Mouse (Mus musculus) midbrain, embryonic 16.5 days (tissue): Measurements from ENCODE around the gene Apod. TPM values are rescaled to one million over a fixed set of nuclear protein-coding genes. Genes with fewer than 3 reads are reported as not detected.

Experiments
- ATAC-seq: fragments of 200-750 bp; cut with Nextera tagmentation; 2 replicates; pipeline ENCODE4 v1.8.0; 2017; ENCODE audit warnings: moderate TSS enrichment
- H3K27ac ChIP-seq: fragments of 300-500 bp; sonication (generic); 2 replicates; pipeline ENCODE4 v1.5.1; 2014; ENCODE audit warnings: mild to moderate bottlenecking, low read length, mixed read lengths
- H3K27me3 ChIP-seq: fragments of 300-500 bp; sonication (generic); 2 replicates; pipeline ENCODE4 v1.6.1; 2014; ENCODE audit warnings: low read depth, low read length, mixed read lengths; ENCODE audit not compliant: control insufficient read depth, insufficient read depth
- H3K36me3 ChIP-seq: fragments of 300-500 bp; sonication (generic); 2 replicates; pipeline ENCODE4 v1.6.1; 2014; ENCODE audit warnings: mild to moderate bottlenecking, low read length, moderate library complexity, mixed read lengths; ENCODE audit not compliant: control insufficient read depth, insufficient read depth
- H3K4me1 ChIP-seq: fragments of 300-500 bp; sonication (generic); 2 replicates; pipeline ENCODE4 v1.6.1; 2014; ENCODE audit warnings: mild to moderate bottlenecking, low read length, mixed read lengths; ENCODE audit not compliant: control insufficient read depth, insufficient read depth
- H3K4me2 ChIP-seq: fragments of 300-500 bp; sonication (generic); 2 replicates; pipeline ENCODE4 v1.6.1; 2014; ENCODE audit warnings: mild to moderate bottlenecking, low read length, mixed read lengths
- H3K4me3 ChIP-seq: fragments of 300-500 bp; sonication (generic); 2 replicates; pipeline ENCODE4 v1.5.1; 2014; ENCODE audit warnings: low read depth, mild to moderate bottlenecking, low read length, moderate library complexity, mixed read lengths
- H3K9ac ChIP-seq: fragments of 300-500 bp; sonication (generic); 2 replicates; pipeline ENCODE4 v1.6.1; 2014; ENCODE audit warnings: low read depth, low read length, mixed read lengths
- H3K9me3 ChIP-seq: fragments of 300-500 bp; sonication (generic); replicated peaks from 2 replicates; pipeline ENCODE4 v1.6.1; 2014; ENCODE audit warnings: mild to moderate bottlenecking, low read length, mixed read lengths; ENCODE audit not compliant: control insufficient read depth, poor library complexity, severe bottlenecking
- WGBS: fragments of 180-500 bp; shearing (Covaris S2); extraction: QIAGEN DNeasy Blood & Tissue Kit; methylation state at CpG from one replicate; pipeline ENCODE4 v1.1.7; 2014; 5-methylcytosine and 5-hydroxymethylcytosine counted together
- polyA plus RNA-seq: library from polyadenylated mRNA; unstranded; fragments of >200 nt; fragmentation: Nextera tagmentation; extraction: Ambion mirVana; gene quantifications from 2 replicates; pipeline ENCODE4 v1.2.1, GENCODE M21; 2015

The Apod gene
- 83.5 and 89.1 TPM in 2 replicates for polyA plus RNA-seq

DNA sequence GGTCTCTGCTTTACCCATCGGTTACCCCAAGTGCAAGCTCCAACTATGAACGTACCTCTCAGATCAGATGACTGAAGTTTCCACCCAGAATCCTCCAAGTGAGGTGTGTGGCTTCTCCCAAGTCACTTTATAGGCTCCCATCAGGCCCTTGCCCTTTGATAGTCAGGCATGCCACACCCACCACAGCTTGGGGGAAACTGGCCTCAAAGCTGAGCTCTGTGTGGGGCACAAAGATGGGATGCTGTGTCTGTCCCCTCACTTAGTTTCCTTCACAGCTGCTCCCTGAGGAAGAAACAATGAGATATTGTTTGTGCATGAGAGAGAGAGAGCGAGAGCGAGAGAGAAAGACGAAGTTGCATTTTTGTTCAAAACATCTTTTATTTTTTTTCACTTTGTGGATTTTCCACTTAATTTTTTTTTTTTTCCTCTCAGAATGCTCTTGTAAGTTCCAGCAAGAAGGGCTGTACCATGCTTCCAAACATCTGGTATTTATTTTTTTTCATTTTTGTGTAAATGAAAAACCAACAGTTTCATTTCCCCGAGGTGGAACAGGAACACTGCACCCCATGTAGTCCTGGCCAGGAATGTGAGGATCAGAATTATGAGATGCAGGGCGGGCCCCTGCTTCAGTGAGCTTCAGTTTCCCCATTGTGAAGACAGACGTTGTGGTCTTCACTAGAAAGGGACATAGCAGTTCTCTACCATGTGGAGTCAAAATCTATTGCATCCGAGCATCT lies at the start of gene Apod:
Gene Apod (minus strand): TSS at position 312 of the 737 bp plus-strand sequence.
- WGBS: 41% methylated on average over 9 of the region's 9 CpGs
- Histone ChIP-seq H3K4me1 (no peaks in the 10 kb centered on the region), H3K36me3 (no peaks in the 10 kb centered on the region), H3K27me3 (no peaks in the 10 kb centered on the region), H3K4me3 (no peak within 1 kb of the TSS), H3K27ac (no peak within 1 kb of the TSS), H3K4me2 (no peak within 1 kb of the TSS), H3K9ac (no peak within 1 kb of the TSS), H3K9me3 (no peaks in the 10 kb centered on the region)
- ATAC-seq: no peak

DNA sequence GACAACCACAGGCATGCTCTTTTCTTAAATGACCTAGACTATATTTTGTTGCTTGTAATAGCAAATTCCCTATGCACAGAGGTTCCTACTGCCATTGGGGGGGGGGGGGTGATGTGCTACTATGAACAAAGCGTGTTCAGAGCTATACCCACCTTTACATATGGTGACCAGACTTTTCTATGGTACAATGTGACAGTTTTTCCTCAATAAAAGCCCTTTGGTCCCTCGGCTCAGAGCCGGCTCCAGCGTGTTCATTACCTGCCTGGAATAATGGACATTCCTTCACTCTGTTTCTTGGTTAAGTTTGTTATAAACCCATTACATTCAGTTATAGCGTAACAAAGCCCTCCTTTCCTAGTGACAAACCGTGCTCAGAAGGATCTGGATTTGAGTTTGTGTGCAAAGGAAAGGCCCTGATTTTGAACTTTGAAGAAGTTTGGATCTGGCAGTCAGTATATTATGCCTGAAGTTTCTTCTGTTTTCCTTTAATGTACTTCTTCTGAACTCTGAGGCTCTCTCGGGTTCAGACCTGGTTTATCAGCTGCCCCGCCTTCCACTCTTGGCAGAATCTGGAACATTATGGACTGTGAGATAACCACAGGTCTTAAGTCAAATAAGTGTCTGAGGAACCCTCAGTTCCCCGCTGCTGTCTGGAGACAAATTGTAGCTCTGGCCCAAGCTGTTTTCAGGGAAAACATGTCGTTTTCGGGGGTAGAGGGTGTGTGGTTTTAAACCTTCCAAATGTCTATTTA lies 49.3 kb upstream of the Apod start:
- 81% methylated on average over 11 of the region's 11 CpGs for WGBS
- Histone ChIP-seq H3K27ac (no peak overlapping the region), H3K4me2 (no peak overlapping the region), H3K9ac (no peak overlapping the region), H3K9me3 (no peaks in the 10 kb centered on the region), H3K4me1 (no peaks in the 10 kb centered on the region), H3K36me3 (no peaks in the 10 kb centered on the region), H3K27me3 (no peaks in the 10 kb centered on the region), H3K4me3 (no peak overlapping the region)
- no peak for ATAC-seq

DNA sequence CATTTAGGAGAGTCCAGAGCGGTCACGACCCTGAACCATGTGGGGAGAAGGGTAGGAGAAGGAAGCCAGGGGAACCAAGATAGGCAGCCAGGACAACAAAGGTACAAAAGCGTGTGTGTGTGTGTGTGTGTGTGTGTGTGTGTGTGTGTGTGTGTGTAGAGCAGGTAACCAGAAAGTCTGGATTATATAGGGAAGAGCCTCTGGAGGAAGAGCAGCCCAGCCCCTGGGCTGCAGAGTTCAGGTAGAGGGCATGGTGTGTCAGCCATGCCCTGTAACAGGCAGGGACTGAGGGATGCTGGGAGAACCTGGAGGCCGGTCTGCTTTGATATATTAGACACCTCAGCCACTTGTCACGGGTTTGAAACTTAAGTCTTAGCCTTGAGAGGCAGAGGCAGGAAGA lies 44.9 kb upstream of the Apod start:
- Histone ChIP-seq H3K4me3 (no peak overlapping the region), H3K27ac (no peak overlapping the region), H3K9ac (no peak overlapping the region), H3K4me2 (no peak overlapping the region), H3K4me1 (no peaks in the 10 kb centered on the region), H3K36me3 (no peaks in the 10 kb centered on the region), H3K9me3 (no peaks in the 10 kb centered on the region), H3K27me3 (no peaks in the 10 kb centered on the region)
- WGBS: 68% methylated on average over 5 of the region's 5 CpGs
- ATAC-seq: no peak

DNA sequence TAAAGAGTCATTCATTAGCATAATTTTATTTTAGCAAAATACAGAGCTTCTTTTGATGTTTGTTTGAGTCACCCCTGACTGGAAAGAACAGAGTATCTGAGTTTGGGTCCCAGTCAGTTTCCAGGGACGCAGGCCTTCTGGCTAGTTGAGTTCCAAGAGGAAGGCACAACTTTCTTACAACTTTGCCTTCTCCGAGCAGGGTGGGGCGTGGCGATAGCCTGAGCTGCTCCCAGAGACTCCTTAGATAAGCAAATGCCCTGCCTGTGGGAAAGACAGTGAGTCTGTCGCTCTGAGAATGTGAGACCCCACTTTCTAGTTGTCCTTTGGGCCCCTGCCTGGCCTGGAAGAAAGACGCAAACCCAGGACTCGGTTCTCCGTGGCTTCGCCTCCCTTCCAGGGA lies 44.4 kb upstream of the Apod start:
- H3K27me3 ChIP-seq: no peaks in the 10 kb centered on the region
- no peak overlapping the region for H3K27ac ChIP-seq
- H3K4me3 ChIP-seq: no peak overlapping the region
- 36% methylated on average over 9 of the region's 9 CpGs for WGBS
- ATAC-seq: no peak
- no peaks in the 10 kb centered on the region for H3K9me3 ChIP-seq
- H3K9ac ChIP-seq: no peak overlapping the region
- H3K4me1 ChIP-seq: no peaks in the 10 kb centered on the region
- no peaks in the 10 kb centered on the region for H3K36me3 ChIP-seq
- no peak overlapping the region for H3K4me2 ChIP-seq

DNA sequence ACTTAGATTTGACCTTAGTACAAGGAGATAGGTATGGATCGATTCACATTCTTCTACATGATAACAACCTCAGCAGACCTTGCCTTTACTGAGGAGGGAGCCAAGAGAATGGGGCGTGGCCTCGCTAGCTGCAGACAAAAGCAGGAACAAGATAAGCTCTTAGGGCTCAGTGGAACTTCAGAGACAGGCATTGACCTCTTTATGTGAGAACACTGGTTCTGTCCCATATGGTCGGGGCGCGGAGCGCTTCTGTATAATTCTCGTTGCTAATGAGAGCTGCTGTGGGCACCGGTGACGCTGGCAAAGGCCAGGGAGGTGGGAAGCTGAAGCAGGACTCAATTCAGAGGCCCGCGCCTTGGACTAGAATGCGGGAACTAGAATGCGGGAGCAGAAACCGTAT lies 44.0 kb upstream of the Apod start:
- H3K27ac ChIP-seq: no peak overlapping the region
- H3K4me3 ChIP-seq: no peak overlapping the region
- H3K4me1 ChIP-seq: no peaks in the 10 kb centered on the region
- H3K4me2 ChIP-seq: no peak overlapping the region
- no peak for ATAC-seq
- H3K9me3 ChIP-seq: no peaks in the 10 kb centered on the region
- no peaks in the 10 kb centered on the region for H3K36me3 ChIP-seq
- H3K9ac ChIP-seq: no peak overlapping the region
- H3K27me3 ChIP-seq: no peaks in the 10 kb centered on the region
- 34% methylated on average over 15 of the region's 15 CpGs for WGBS

DNA sequence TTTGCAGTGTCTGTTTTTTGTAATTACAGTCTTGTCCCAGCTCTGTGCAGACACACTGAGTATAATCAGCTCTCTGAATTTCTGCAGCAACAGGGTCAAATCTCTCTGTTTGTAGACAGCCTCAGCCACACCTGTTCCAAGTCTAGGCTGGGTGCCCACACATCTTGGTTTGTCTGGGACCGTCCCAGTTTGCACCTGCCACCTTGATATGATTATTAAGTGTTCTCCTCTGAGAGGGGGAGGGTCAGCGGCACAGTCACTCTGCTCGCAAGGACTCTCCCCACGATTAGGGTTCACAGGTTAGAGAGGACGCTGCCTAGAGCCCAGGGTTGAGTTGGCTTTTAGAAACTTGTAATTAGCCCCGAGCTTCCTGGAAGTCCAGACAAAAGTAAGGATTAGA lies 41.3 kb upstream of the Apod start:
- no peak for ATAC-seq
- no peak overlapping the region for H3K9ac ChIP-seq
- WGBS: 65% methylated on average over 6 of the region's 6 CpGs
- H3K4me3 ChIP-seq: no peak overlapping the region
- H3K9me3 ChIP-seq: no peaks in the 10 kb centered on the region
- H3K4me2 ChIP-seq: no peak overlapping the region
- no peaks in the 10 kb centered on the region for H3K27me3 ChIP-seq
- no peaks in the 10 kb centered on the region for H3K4me1 ChIP-seq
- no peaks in the 10 kb centered on the region for H3K36me3 ChIP-seq
- no peak overlapping the region for H3K27ac ChIP-seq

DNA sequence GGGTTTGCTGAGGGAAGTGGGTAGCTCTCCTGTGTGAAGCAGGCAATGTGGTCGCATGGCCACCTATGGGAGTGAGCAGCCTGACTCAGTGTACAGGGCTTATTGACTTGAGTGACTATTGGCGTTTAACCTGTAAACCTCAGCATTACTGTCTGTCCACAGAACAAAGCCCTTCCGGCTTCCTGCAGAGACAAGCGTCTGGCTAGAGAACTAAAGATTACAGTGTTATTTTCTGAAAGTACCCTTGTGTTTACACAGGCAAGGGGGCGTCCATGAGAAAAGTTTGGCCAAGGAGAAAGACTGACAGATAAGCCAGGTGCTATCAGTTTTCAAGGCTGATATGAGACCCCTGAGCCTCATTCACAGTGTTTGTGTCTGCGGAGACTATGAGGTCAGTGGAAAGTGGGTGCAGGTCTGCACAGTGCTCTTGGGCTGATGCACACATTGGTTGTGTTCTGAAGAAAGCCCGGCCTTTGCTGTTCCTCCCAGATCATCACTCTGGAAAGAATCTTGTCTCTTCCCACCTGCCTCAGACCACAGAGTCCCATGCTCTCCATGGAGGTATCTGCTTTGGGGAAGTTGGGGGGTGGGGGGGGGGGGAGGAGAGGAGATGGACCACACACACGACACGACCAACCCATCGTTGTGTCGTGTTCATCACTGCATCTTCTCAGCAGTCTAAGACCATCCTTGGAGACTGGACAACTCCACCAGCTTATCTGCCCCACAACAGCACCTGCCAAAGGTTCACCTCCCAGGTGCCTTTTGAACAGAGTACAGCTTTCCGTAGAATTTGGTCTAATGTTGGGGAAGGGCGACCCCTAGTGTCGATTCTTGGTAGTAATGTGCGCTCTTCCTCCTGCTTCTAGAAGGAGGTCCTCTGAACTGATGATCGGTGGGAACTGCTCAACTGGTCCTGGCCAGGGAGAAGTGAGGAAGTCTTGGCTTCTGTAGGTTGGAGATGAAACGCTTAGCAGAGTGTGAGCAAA lies 40.0 kb upstream of the Apod start:
- Histone ChIP-seq H3K4me2 (no peak overlapping the region; the same call in 1 of the 2 replicates), H3K36me3 (no peaks in the 10 kb centered on the region), H3K4me3 (no peak overlapping the region), H3K27me3 (no peaks in the 10 kb centered on the region), H3K9ac (no peak overlapping the region), H3K4me1 (no peaks in the 10 kb centered on the region), H3K9me3 (no peaks in the 10 kb centered on the region), H3K27ac (no peak overlapping the region)
- ATAC-seq: peak; percentile 79
- WGBS: 31% methylated on average over 17 of the region's 17 CpGs

DNA sequence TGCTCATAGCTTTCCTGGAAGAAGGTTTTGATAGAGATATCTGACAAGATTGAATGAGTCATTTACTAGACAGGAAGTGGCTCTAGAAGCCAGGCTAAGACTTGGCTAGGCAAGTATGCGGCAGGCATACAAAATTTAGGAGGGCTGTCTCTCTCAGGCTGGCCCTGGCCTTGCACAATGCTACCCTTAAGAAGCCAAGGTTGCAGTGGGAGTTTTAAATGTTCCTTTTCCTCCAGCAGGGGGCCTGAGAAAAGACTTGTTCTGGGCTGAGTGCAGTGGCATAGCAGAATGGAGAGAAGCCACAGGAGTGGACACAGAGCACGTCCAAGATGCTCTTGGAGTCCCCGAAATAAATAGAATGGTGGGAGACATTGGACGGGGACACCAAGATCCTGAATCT lies 38.4 kb upstream of the Apod start:
- Histone ChIP-seq H3K9ac (no peak overlapping the region), H3K4me1 (no peaks in the 10 kb centered on the region), H3K27ac (no peak overlapping the region), H3K4me3 (no peak overlapping the region), H3K9me3 (no peaks in the 10 kb centered on the region), H3K36me3 (no peaks in the 10 kb centered on the region), H3K27me3 (no peaks in the 10 kb centered on the region), H3K4me2 (no peak overlapping the region)
- 76% methylated on average over 4 of the region's 4 CpGs for whole genome bisulfite sequencing
- ATAC-seq: no peak
